Mouse (Mus musculus) small intestine, adult 2 months (tissue): ENCODE measurements around the gene Mpeg1.

Experiments
- CTCF ChIP-seq: fragments of 200-500 bp; IDR thresholded peaks from 2 replicates; pipeline ENCODE4 v1.5.1; 2012; ENCODE audit warnings: low read depth, mild to moderate bottlenecking, control low read depth, inconsistent platforms, low read length, moderate library complexity, mixed read lengths; ENCODE audit not compliant: insufficient replicate concordance, insufficient read length; ENCODE audit errors: extremely low read depth
- POLR2A ChIP-seq: fragments of 200-500 bp; IDR thresholded peaks from 2 replicates; pipeline ENCODE4 v1.6.1; 2012; ENCODE audit warnings: low read depth, mild to moderate bottlenecking, control low read depth, inconsistent platforms, low read length, moderate library complexity

- no peak for TF ChIP-seq CTCF
- no peak for TF ChIP-seq POLR2A
Observed at GRCm38 (mm10) chr19:12418312-12418711, 42.3 kb upstream of the Mpeg1 start.
